Mouse (Mus musculus): ENCODE measurements at regions not wholly inside any gene's neighbourhood (a gene's known extent, or its start where the extent isn't known, plus 50 kb on each side); places are given as distances from the start of the nearest gene placed in this dataset.

- H3K27ac ChIP-seq: peak overlapping the region; percentile 69
- 62% methylated on average over 9 of the region's 9 CpGs for WGBS
Measured at GRCm38 (mm10) chr3:128298110-128298509, 402.0 kb upstream of the Fam241a start.

GRCm38 (mm10) chr3:128287846-128288245, 391.7 kb upstream of the Fam241a start:
- no peak for ATAC-seq (ENCODE audit: insufficient number of reproducible peaks, insufficient read depth, low FRiP score, low TSS enrichment, low read depth)
- H3K27me3 ChIP-seq: no peaks in the 10 kb centered on the region
- no peak overlapping the region for H3K4me2 ChIP-seq
- no peak overlapping the region for H3K4me3 ChIP-seq
- WGBS: 59% methylated on average over 4 of the region's 4 CpGs
- no peak overlapping the region for H3K27ac ChIP-seq
- no peaks in the 10 kb centered on the region for H3K36me3 ChIP-seq
- H3K4me1 ChIP-seq: no peaks in the 10 kb centered on the region
- no peak overlapping the region for H3K9ac ChIP-seq
- no peaks in the 10 kb centered on the region for H3K9me3 ChIP-seq

More at GRCm38 (mm10) chr3:128298110-128298509, 402.0 kb upstream of the Fam241a start:
- Histone ChIP-seq H3K9me3 (no peaks in the 10 kb centered on the region), H3K4me1 (peaks cover 22% of the 10 kb centered on the region), H3K36me3 (no peaks in the 10 kb centered on the region), H3K4me3 (no peak overlapping the region), H3K27me3 (no peaks in the 10 kb centered on the region), H3K9ac (no peak overlapping the region), H3K4me2 (peak overlapping the region; percentile 21)
- no peak for ATAC-seq (ENCODE audit: insufficient number of reproducible peaks, insufficient read depth, low FRiP score, low TSS enrichment, low read depth)

DNA sequence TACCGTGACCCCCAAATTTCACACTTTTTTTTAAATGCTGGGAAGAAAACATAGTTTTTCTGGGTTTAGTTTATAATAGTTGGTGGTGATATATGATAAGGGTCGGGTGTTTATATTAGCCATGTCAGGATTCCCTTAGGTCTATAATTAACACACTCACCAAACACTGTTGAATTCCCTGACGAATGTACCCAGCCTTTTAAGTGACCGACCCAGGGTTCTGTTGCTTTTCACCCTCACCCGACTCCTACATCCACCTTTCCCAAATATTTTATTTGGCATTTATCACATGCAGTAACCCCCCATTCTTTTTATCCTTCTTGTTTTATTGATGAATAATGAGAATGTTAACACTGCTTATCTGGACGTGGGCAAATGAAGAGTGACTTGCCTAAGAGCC, 389.1 kb upstream of the Fam241a start:
- Histone ChIP-seq H3K4me3 (no peak overlapping the region), H3K4me2 (no peak overlapping the region), H3K27me3 (no peaks in the 10 kb centered on the region), H3K27ac (no peak overlapping the region), H3K36me3 (no peaks in the 10 kb centered on the region), H3K9me3 (no peaks in the 10 kb centered on the region), H3K9ac (no peak overlapping the region), H3K4me1 (peaks cover 3% of the 10 kb centered on the region; the same call in 1 of the 2 replicates)
- no peak for ATAC-seq (ENCODE audit: insufficient number of reproducible peaks, insufficient read depth, low FRiP score, low TSS enrichment, low read depth)
- WGBS: 79% methylated on average over 6 of the region's 6 CpGs

GRCm38 (mm10) chr3:128280626-128281025, 384.5 kb upstream of the Fam241a start:
- Histone ChIP-seq H3K36me3 (no peaks in the 10 kb centered on the region), H3K27me3 (no peaks in the 10 kb centered on the region), H3K9me3 (no peaks in the 10 kb centered on the region), H3K4me3 (no peak overlapping the region), H3K4me1 (peaks cover 8% of the 10 kb centered on the region; the same call in 1 of the 2 replicates), H3K4me2 (no peak overlapping the region), H3K27ac (0 out of 2 replicates have a peak overlapping the region, but pooled peaks have one; percentile 44), H3K9ac (no peak overlapping the region)
- 91% methylated on average over 4 of the region's 4 CpGs for WGBS
- ATAC-seq (ENCODE audit: insufficient number of reproducible peaks, insufficient read depth, low FRiP score, low TSS enrichment, low read depth): no peak

DNA sequence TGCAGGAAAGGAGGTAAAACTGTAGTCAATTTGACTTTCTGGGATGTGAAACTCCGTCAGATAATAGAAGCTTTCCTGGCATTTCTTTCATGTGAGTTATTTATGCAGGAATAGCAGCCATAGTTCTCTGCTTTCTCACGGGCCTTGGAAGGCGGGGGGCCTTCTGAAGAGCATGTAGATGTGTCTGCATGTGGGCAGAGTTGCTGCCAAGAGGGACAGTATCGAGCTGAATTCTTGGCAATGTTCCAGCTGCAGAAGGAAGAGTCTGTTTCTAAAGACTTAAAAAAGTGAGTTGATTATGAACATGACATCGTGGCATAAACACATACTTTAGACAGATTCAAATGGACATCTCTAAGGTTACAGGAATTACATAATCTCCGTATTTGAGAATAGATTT, 374.5 kb upstream of the Fam241a start:
- Histone ChIP-seq H3K4me3 (no peak overlapping the region), H3K9ac (no peak overlapping the region), H3K27me3 (no peaks in the 10 kb centered on the region), H3K4me1 (0 out of 2 replicates have a peak, but pooled peaks cover 4% of the 10 kb centered on the region), H3K9me3 (no peaks in the 10 kb centered on the region), H3K27ac (no peak overlapping the region), H3K36me3 (no peaks in the 10 kb centered on the region), H3K4me2 (no peak overlapping the region)
- no peak for ATAC-seq (ENCODE audit: insufficient number of reproducible peaks, insufficient read depth, low FRiP score, low TSS enrichment, low read depth)
- WGBS: 32% methylated on average over 6 of the region's 6 CpGs

- no peak overlapping the region for H3K4me3 ChIP-seq
- H3K4me2 ChIP-seq: no peak overlapping the region
- H3K4me1 ChIP-seq: 0 out of 2 replicates have a peak, but pooled peaks cover 3% of the 10 kb centered on the region
- ATAC-seq (ENCODE audit: insufficient number of reproducible peaks, insufficient read depth, low FRiP score, low TSS enrichment, low read depth): no peak
- H3K9me3 ChIP-seq: no peaks in the 10 kb centered on the region
- H3K36me3 ChIP-seq: no peaks in the 10 kb centered on the region
- H3K27me3 ChIP-seq: no peaks in the 10 kb centered on the region
- H3K9ac ChIP-seq: no peak overlapping the region
- H3K27ac ChIP-seq: no peak overlapping the region
- 59% methylated on average over 2 of the region's 2 CpGs for WGBS
Measured at GRCm38 (mm10) chr3:128261208-128261607, 365.1 kb upstream of the Fam241a start.

DNA sequence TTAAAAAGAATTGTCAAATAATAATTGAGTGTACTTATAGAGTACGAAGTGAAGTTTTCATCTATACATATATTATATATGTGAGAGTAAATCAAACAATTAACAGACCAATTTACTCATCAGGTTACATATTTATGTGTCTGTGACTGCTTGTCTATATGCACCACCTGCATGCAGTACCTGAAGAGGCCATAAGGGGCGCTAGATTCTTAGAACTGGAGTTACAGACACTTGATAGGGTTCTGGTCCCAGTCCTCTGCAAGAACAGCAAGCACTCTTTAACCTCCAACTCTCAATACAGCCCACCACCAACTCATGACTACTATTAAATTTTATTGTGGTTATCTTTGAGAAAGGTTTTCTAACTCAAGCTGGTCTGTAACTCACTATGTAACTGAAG, 351.7 kb upstream of the Fam241a start:
- H3K4me1 ChIP-seq: no peaks in the 10 kb centered on the region
- 69% methylated on average over 2 of the region's 2 CpGs for WGBS
- H3K27me3 ChIP-seq: no peaks in the 10 kb centered on the region
- H3K9me3 ChIP-seq: no peaks in the 10 kb centered on the region
- ATAC-seq (ENCODE audit: insufficient number of reproducible peaks, insufficient read depth, low FRiP score, low TSS enrichment, low read depth): no peak
- no peak overlapping the region for H3K9ac ChIP-seq
- H3K4me2 ChIP-seq: no peak overlapping the region
- no peak overlapping the region for H3K27ac ChIP-seq
- H3K36me3 ChIP-seq: no peaks in the 10 kb centered on the region
- no peak overlapping the region for H3K4me3 ChIP-seq

GRCm38 (mm10) chr3:128239813-128240421, 343.8 kb upstream of the Fam241a start:
- no peak overlapping the region for H3K4me2 ChIP-seq
- H3K9ac ChIP-seq: no peak overlapping the region
- no peaks in the 10 kb centered on the region; the same call in 1 of the 2 replicates for H3K9me3 ChIP-seq
- H3K4me3 ChIP-seq: no peak overlapping the region
- no peaks in the 10 kb centered on the region for H3K36me3 ChIP-seq
- ATAC-seq (ENCODE audit: insufficient number of reproducible peaks, insufficient read depth, low FRiP score, low TSS enrichment, low read depth): no peak
- H3K27me3 ChIP-seq: no peaks in the 10 kb centered on the region
- WGBS: 65% methylated on average over 7 of the region's 7 CpGs
- H3K27ac ChIP-seq: no peak overlapping the region
- H3K4me1 ChIP-seq: no peaks in the 10 kb centered on the region

DNA sequence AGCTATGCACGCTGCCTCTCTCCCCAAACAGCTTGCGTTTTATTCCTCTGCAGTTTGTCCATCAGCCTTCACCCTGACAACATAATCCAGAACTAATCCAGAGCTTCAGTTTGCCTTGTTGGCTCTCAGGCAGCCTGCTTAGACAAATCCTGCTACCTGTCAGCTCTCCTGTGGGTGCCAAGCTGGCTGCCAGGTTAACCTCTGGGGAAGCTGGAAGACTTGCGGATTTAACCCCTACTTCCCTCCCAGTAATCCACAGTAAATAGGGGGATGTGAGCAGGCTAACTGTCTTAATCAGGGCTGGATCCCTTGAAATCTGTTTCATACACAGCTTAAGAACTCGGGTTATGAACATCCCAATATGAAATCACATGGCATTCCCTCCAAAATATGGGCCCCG, 334.3 kb upstream of the Fam241a start:
- Histone ChIP-seq H3K9me3 (no peaks in the 10 kb centered on the region), H3K4me1 (peaks cover 5% of the 10 kb centered on the region; the same call in 1 of the 2 replicates), H3K4me3 (no peak overlapping the region), H3K27me3 (no peaks in the 10 kb centered on the region), H3K36me3 (no peaks in the 10 kb centered on the region), H3K9ac (no peak overlapping the region), H3K4me2 (no peak overlapping the region), H3K27ac (no peak overlapping the region)
- ATAC-seq (ENCODE audit: insufficient number of reproducible peaks, insufficient read depth, low FRiP score, low TSS enrichment, low read depth): no peak
- 73% methylated on average over 5 of the region's 5 CpGs for WGBS

DNA sequence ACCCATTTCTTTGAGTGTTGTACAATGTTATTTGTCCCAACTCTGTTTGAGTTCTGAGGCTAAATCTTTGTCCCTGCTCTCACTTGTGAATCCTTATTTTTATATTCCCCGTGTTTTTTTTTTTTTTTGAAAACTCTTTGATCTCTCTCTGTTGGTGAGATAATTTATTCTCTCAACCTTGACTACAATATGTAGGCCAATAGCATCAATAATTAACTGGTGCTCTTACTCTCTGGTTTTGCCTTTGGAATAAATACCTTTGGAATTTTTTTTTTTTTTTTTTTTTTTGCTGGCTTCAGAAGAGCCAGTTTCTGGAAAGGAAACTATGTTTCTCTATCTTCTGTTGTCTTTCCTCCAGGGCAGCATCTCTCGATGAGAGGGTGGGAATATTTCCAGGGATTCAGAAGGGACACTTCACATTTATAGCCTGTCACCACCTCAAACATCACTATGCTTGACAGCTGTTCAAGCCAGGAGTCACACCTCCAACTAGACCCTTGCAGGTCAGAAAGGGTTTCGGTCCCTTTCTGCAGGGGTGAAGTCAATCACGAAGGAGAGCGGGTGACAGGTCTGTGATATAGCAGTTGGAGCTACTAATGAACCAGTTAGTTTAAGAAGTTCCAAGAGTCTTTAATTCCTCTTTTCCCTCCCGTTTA, 330.9 kb upstream of the Fam241a start:
- Histone ChIP-seq H3K9ac (no peak overlapping the region), H3K4me1 (peaks cover 5% of the 10 kb centered on the region; the same call in 1 of the 2 replicates), H3K36me3 (no peaks in the 10 kb centered on the region), H3K4me3 (no peak overlapping the region), H3K27me3 (no peaks in the 10 kb centered on the region), H3K27ac (no peak overlapping the region), H3K4me2 (no peak overlapping the region), H3K9me3 (no peaks in the 10 kb centered on the region)
- WGBS: 82% methylated on average over 6 of the region's 6 CpGs
- no peak for ATAC-seq (ENCODE audit: insufficient number of reproducible peaks, insufficient read depth, low FRiP score, low TSS enrichment, low read depth)

DNA sequence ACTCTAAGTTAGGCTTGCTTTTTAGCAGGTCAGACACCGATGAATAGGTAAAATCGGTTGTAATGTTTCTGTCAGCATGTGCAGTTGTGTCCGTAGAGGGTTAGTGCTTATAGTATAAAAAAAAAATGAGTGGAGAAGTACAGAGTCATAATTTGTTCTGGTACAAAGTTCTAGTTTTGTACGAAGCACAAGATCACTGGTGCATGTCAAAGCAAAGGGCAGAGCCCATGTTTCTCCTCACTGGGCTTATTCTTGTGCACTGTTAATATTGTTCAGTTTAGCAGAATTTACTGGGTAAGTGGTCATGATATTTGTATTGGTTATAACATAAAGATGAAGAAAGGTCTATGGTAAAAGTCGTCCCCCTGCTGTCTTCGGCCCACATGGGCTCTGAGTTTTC, 330.4 kb upstream of the Fam241a start:
- Histone ChIP-seq H3K36me3 (no peaks in the 10 kb centered on the region), H3K9ac (no peak overlapping the region), H3K4me3 (no peak overlapping the region), H3K4me2 (no peak overlapping the region), H3K4me1 (peaks cover 4% of the 10 kb centered on the region; the same call in 1 of the 2 replicates), H3K9me3 (no peaks in the 10 kb centered on the region), H3K27ac (no peak overlapping the region), H3K27me3 (no peaks in the 10 kb centered on the region)
- WGBS: 87% methylated on average over 6 of the region's 6 CpGs
- ATAC-seq (ENCODE audit: insufficient number of reproducible peaks, insufficient read depth, low FRiP score, low TSS enrichment, low read depth): no peak

DNA sequence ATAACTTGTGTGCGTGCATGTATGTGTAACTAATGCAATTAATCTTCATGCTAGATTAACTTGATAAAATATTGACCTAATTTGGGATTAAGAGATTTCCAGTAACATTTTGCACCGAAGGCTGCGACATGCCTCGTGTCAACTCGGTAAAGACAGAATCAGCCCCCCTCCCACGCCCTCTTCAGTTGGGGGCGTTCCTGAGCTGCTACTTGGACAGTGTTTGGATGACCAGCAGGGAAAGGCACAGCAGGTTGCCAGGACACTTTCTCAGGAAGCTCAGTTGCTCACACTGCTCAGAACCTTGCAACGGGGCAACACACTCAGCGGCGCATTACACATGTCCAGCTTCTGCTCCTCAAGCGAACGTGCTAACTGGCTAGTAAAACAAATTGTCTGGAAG, 326.2 kb upstream of the Fam241a start:
- 52% methylated on average over 12 of the region's 12 CpGs for WGBS
- Histone ChIP-seq H3K9ac (no peak overlapping the region), H3K36me3 (no peaks in the 10 kb centered on the region), H3K27me3 (no peaks in the 10 kb centered on the region), H3K27ac (no peak overlapping the region), H3K9me3 (no peaks in the 10 kb centered on the region), H3K4me1 (no peaks in the 10 kb centered on the region), H3K4me2 (no peak overlapping the region), H3K4me3 (no peak overlapping the region)
- no peak for ATAC-seq (ENCODE audit: insufficient number of reproducible peaks, insufficient read depth, low FRiP score, low TSS enrichment, low read depth)
